ENCODE assay signal across 23 mouse cellular contexts in the genomic region with DNA sequence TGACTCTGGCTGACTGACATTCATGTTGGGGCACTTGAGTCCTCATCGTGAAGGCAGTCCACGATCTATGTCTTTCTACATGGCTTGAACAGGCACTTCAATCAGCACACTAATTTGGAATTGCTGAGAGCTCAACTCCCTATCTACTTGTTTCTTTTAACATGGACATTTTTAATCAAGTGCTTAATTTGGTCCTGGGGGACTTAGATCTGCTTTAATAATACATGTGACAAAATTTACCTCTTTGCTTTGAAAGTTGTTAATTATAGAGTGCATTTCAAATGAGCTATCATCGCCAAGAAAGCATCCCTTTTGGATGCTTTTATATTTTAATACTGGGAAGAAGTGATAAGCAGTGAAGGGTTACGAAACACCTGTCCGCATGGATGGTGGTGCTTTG.
DNase-seq lines count a peak whose midpoint lies in the region; ATAC-seq and TF ChIP-seq lines count a peak whose summit lies in the region.
"Had no signal": no experiment of that assay in that cellular context is flagged by ENCODE, and none has a peak within 500 bp of the region (broad histone marks: within the 10 kb centered on the region; RNA-seq: fewer than 3 reads in every experiment).

No protein-coding gene starts in this region.

- TF ChIP-seq CTCF in brain, embryonic 14.5 days (IDR thresholded peaks at IDR 0.05; ENCODE audit: borderline replicate concordance, extremely low read depth, insufficient read depth, insufficient read length) = no peak

- peak; percentile 37; the same call in 1 of the 2 replicates for ATAC-seq in midbrain, embryonic 14.5 days (ENCODE audit: low FRiP score, low TSS enrichment)
- ATAC-seq in midbrain, embryonic 11.5 days (ENCODE audit: low FRiP score) = no peak
- ATAC-seq in midbrain, embryonic 15.5 days (replicated peaks) = 0 out of 2 replicates have a peak, but pooled peaks have one; percentile 39
- no peak for ATAC-seq in midbrain, embryonic 16.5 days
- ATAC-seq in intestine, embryonic 16.5 days = no peak
- ATAC-seq: activated CD4-positive, CD25-positive, alpha-beta regulatory T cell, adult 4 months; CD4-positive, CD25-positive, alpha-beta regulatory T cell, adult 4 months; Patski had no signal

- H3K9ac ChIP-seq in midbrain, embryonic 14.5 days (replicated peaks; ENCODE audit: low read length) = no peak overlapping the region
- H3K9ac ChIP-seq in midbrain, embryonic 11.5 days (ENCODE audit: low read length) = no peak overlapping the region
- no peak overlapping the region for H3K9ac ChIP-seq in midbrain, embryonic 15.5 days
- no peak overlapping the region for H3K9ac ChIP-seq in midbrain, embryonic 16.5 days (ENCODE audit: low read depth, low read length)
- H3K9ac ChIP-seq in intestine, embryonic 16.5 days (ENCODE audit: low read depth, low read length) = no peak overlapping the region

- intact Hi-C loops in heart, postnatal 36 days (cut with DNase I) = no loop called here

- DNase-seq in heart, adult 11 months = peak; percentile 28
- no peak for DNase-seq in heart, postnatal 36 days
- peak; percentile 59 for DNase-seq in midbrain, embryonic 14.5 days
- no peak for DNase-seq in midbrain, embryonic 11.5 days (ENCODE audit: low spot score, missing footprints)
- DNase-seq in brain, embryonic 14.5 days (ENCODE audit: low read depth) = peak; percentile 52
- DNase-seq: adrenal gland, adult 2 months; adrenal gland, adult 8-10 months; adrenal gland, postnatal 10 days; adrenal gland, postnatal 14 days; adrenal gland, postnatal 25 days; adrenal gland, postnatal 36 days; B cell, adult 2 months; cerebellum, adult 11 months; cerebellum, adult 11-12 months; cerebellum, adult 18-20 months had no signal

- H3K27ac ChIP-seq in midbrain, embryonic 14.5 days (replicated peaks; ENCODE audit: low read depth, low read length) = no peak overlapping the region
- no peak overlapping the region for H3K27ac ChIP-seq in midbrain, embryonic 11.5 days (ENCODE audit: low read depth, low read length)
- no peak overlapping the region for H3K27ac ChIP-seq in midbrain, embryonic 15.5 days
- H3K27ac ChIP-seq in midbrain, embryonic 16.5 days (ENCODE audit: low read length) = no peak overlapping the region
- H3K27ac ChIP-seq in intestine, embryonic 16.5 days (ENCODE audit: low read length) = no peak overlapping the region

- no peak overlapping the region for H3K4me2 ChIP-seq in midbrain, embryonic 14.5 days (ENCODE audit: low read length)
- no peak overlapping the region for H3K4me2 ChIP-seq in midbrain, embryonic 11.5 days
- no peak overlapping the region for H3K4me2 ChIP-seq in midbrain, embryonic 15.5 days
- no peak overlapping the region for H3K4me2 ChIP-seq in midbrain, embryonic 16.5 days (ENCODE audit: low read length)
- H3K4me2 ChIP-seq in intestine, embryonic 16.5 days (ENCODE audit: low read depth, low read length) = no peak overlapping the region

- H3K27me3 ChIP-seq in midbrain, embryonic 14.5 days (ENCODE audit: control insufficient read depth, insufficient read depth, low read length) = no peaks in the 10 kb centered on the region
- no peaks in the 10 kb centered on the region for H3K27me3 ChIP-seq in midbrain, embryonic 11.5 days (ENCODE audit: control insufficient read depth, insufficient read depth, low read length)
- H3K27me3 ChIP-seq in midbrain, embryonic 15.5 days (replicated peaks) = no peaks in the 10 kb centered on the region
- H3K27me3 ChIP-seq in midbrain, embryonic 16.5 days (ENCODE audit: control insufficient read depth, insufficient read depth, low read depth, low read length) = no peaks in the 10 kb centered on the region
- H3K27me3 ChIP-seq in intestine, embryonic 16.5 days (replicated peaks; ENCODE audit: control insufficient read depth, insufficient read depth, low read length) = no peaks in the 10 kb centered on the region
- H3K27me3 ChIP-seq: CH12.LX, Patski had no signal

- H3K4me1 ChIP-seq in midbrain, embryonic 14.5 days (ENCODE audit: control insufficient read depth, insufficient read depth, low read length) = no peaks in the 10 kb centered on the region
- H3K4me1 ChIP-seq in midbrain, embryonic 11.5 days (ENCODE audit: control insufficient read depth, insufficient read depth, low read length) = no peaks in the 10 kb centered on the region
- no peaks in the 10 kb centered on the region for H3K4me1 ChIP-seq in midbrain, embryonic 15.5 days
- H3K4me1 ChIP-seq in midbrain, embryonic 16.5 days (ENCODE audit: control insufficient read depth, insufficient read depth, low read length) = no peaks in the 10 kb centered on the region
- H3K4me1 ChIP-seq in intestine, embryonic 16.5 days (ENCODE audit: control insufficient read depth, insufficient read depth, low read length) = no peaks in the 10 kb centered on the region

- H3K36me3 ChIP-seq in midbrain, embryonic 14.5 days (ENCODE audit: control insufficient read depth, insufficient read depth, low read length) = no peaks in the 10 kb centered on the region
- H3K36me3 ChIP-seq in midbrain, embryonic 11.5 days (ENCODE audit: control insufficient read depth, insufficient read depth, low read length) = no peaks in the 10 kb centered on the region
- H3K36me3 ChIP-seq in midbrain, embryonic 15.5 days (replicated peaks) = no peaks in the 10 kb centered on the region
- no peaks in the 10 kb centered on the region for H3K36me3 ChIP-seq in midbrain, embryonic 16.5 days (ENCODE audit: control insufficient read depth, insufficient read depth, low read length)
- H3K36me3 ChIP-seq in intestine, embryonic 16.5 days (ENCODE audit: control insufficient read depth, insufficient read depth, low read length) = no peaks in the 10 kb centered on the region
- H3K36me3 ChIP-seq: G1E had no signal

- H3K9me3 ChIP-seq in midbrain, embryonic 14.5 days (ENCODE audit: control insufficient read depth, low read length) = no peaks in the 10 kb centered on the region
- no peaks in the 10 kb centered on the region for H3K9me3 ChIP-seq in midbrain, embryonic 11.5 days (ENCODE audit: control insufficient read depth, low read length)
- no peaks in the 10 kb centered on the region for H3K9me3 ChIP-seq in midbrain, embryonic 15.5 days
- H3K9me3 ChIP-seq in midbrain, embryonic 16.5 days (replicated peaks; ENCODE audit: control insufficient read depth, low read length, poor library complexity, severe bottlenecking) = no peaks in the 10 kb centered on the region
- H3K9me3 ChIP-seq in intestine, embryonic 16.5 days (ENCODE audit: control insufficient read depth, low read length) = no peaks in the 10 kb centered on the region
- H3K9me3 ChIP-seq: G1E had no signal

- no peak overlapping the region for H3K4me3 ChIP-seq in midbrain, embryonic 14.5 days (replicated peaks; ENCODE audit: low read depth, low read length)
- H3K4me3 ChIP-seq in midbrain, embryonic 11.5 days (ENCODE audit: low read depth, low read length) = no peak overlapping the region
- no peak overlapping the region for H3K4me3 ChIP-seq in midbrain, embryonic 15.5 days
- H3K4me3 ChIP-seq in midbrain, embryonic 16.5 days (ENCODE audit: low read depth, low read length) = no peak overlapping the region
- no peak overlapping the region for H3K4me3 ChIP-seq in intestine, embryonic 16.5 days (ENCODE audit: low read length)

- no peak for TF ChIP-seq POLR2A in brain, embryonic 14.5 days (IDR thresholded peaks at IDR 0.05; ENCODE audit: borderline replicate concordance, extremely low read depth, insufficient read depth, insufficient read length, poor library complexity, severe bottlenecking)

- WGBS in midbrain, embryonic 14.5 days = 74% methylated on average over 5 of the region's 5 CpGs
- WGBS in midbrain, embryonic 11.5 days = 91% methylated on average over 5 of the region's 5 CpGs
- WGBS in midbrain, embryonic 15.5 days = 73% methylated on average over 5 of the region's 5 CpGs
- 72% methylated on average over 5 of the region's 5 CpGs for WGBS in midbrain, embryonic 16.5 days
- WGBS in intestine, embryonic 16.5 days = 92% methylated on average over 5 of the region's 5 CpGs

Comparison
In these comparisons a context has a peak if more than half of its experiments do, and no peak if none do; other contexts are left out.
1. DNase-seq: peak in heart, adult 11 months (single experiment), midbrain, embryonic 14.5 days (single experiment) and brain, embryonic 14.5 days (single experiment); none in heart, postnatal 36 days (0 of 2) and midbrain, embryonic 11.5 days (single experiment).
2. ATAC-seq: peak in midbrain, embryonic 14.5 days (single experiment) and midbrain, embryonic 15.5 days (single experiment); none in midbrain, embryonic 11.5 days (single experiment), midbrain, embryonic 16.5 days (single experiment) and intestine, embryonic 16.5 days (single experiment).